Mouse (Mus musculus) CH12.LX (cell line): ENCODE results near the gene Ascl2. TPM values are rescaled to one million over a fixed set of nuclear protein-coding genes. Genes with fewer than 3 reads are reported as not detected.
A peak's percentile ranks its signal among the peaks of the same experiment; 100 is the strongest.

ENCODE experiments used
- DNase-seq: peaks from one replicate; pipeline ENCODE4 v3.0.0-alpha.2; 2013; ENCODE audit errors: extremely low read depth
- H3K27ac ChIP-seq: 2 replicates; pipeline ENCODE4 v1.5.1; 2012; ENCODE audit warnings: low read depth, mild to moderate bottlenecking, control low read depth, moderate library complexity; ENCODE audit not compliant: insufficient read depth
- H3K27me3 ChIP-seq: replicated peaks from 2 replicates; pipeline ENCODE3; 2012; ENCODE audit warnings: inconsistent platforms
- H3K36me3 ChIP-seq, 2 experiments: replicated peaks in 1 of 2; 2 replicates each; pipeline versions ENCODE3 to v1.6.1; 2012; ENCODE audit warnings: inconsistent platforms in 1 of 2, low read length in 1 of 2, mild to moderate bottlenecking in 1 of 2, mixed read lengths in 1 of 2, moderate library complexity in 1 of 2; ENCODE audit not compliant: control insufficient read depth in 1 of 2, insufficient read depth in 1 of 2
- H3K4me1 ChIP-seq, 2 experiments: 2 replicates each; pipeline ENCODE4 v1.6.1; 2012; ENCODE audit warnings: inconsistent platforms in 1 of 2, moderate library complexity in 1 of 2; ENCODE audit not compliant: insufficient read depth in 2 of 2, control insufficient read depth in 1 of 2
- H3K4me2 ChIP-seq: 2 replicates; pipeline ENCODE4 v1.6.1; 2012; ENCODE audit warnings: low read depth, mild to moderate bottlenecking, control low read depth; ENCODE audit not compliant: poor library complexity, insufficient read depth, severe bottlenecking
- H3K4me3 ChIP-seq, 3 experiments: fragments of 150-350 bp in 1 of 3; sonication (generic) in 1 of 3; replicated peaks in 1 of 3; 2 replicates each; pipeline versions ENCODE3 to v1.5.1; 2011 to 2012; ENCODE audit warnings: low read depth in 2 of 3, low read length in 2 of 3, mild to moderate bottlenecking in 2 of 3, moderate library complexity in 2 of 3, control low read depth in 1 of 3, improper control_type of control experiment in 1 of 3, inconsistent platforms in 1 of 3, mixed read lengths in 1 of 3; ENCODE audit not compliant: poor library complexity in 1 of 3
- H3K79me2 ChIP-seq: replicated peaks from 2 replicates; pipeline ENCODE4 v1.6.1; 2012; ENCODE audit warnings: mild to moderate bottlenecking, moderate library complexity; ENCODE audit not compliant: control insufficient read depth, poor library complexity, insufficient read depth, severe bottlenecking; ENCODE audit errors: extremely low read depth
- H3K9ac ChIP-seq: 2 replicates; pipeline ENCODE4 v1.6.1; 2012; ENCODE audit warnings: low read depth, mild to moderate bottlenecking, control low read depth, moderate library complexity; ENCODE audit not compliant: insufficient read depth
- H3K9me3 ChIP-seq: replicated peaks from 2 replicates; pipeline ENCODE3; 2012; ENCODE audit warnings: low read length, inconsistent platforms, mixed read lengths
- BHLHE40 ChIP-seq: IDR thresholded peaks from 2 replicates; pipeline ENCODE4 v1.6.1; 2011; ENCODE audit warnings: mild to moderate bottlenecking, low read depth, low read length, improper control_type of control experiment
- CHD1 ChIP-seq: IDR thresholded peaks from 2 replicates; pipeline ENCODE4 v1.6.1; 2012; ENCODE audit warnings: low read depth, low read length, improper control_type of control experiment, inconsistent platforms
- CTCF ChIP-seq, 2 experiments: IDR thresholded peaks in 1 of 2; conservative IDR thresholded peaks in 1 of 2; 2 replicates each; pipeline ENCODE4 v1.5.1; 2011 to 2012; ENCODE audit warnings: low read depth in 2 of 2, low read length in 2 of 2, improper control_type of control experiment in 1 of 2, inconsistent platforms in 1 of 2, mild to moderate bottlenecking in 1 of 2, moderate library complexity in 1 of 2
- ELF1 ChIP-seq: IDR thresholded peaks from 2 replicates; pipeline ENCODE4 v1.6.1; 2014; ENCODE audit warnings: low read depth, mild to moderate bottlenecking, inconsistent platforms, low read length, improper control_type of control experiment
- ETS1 ChIP-seq: conservative IDR thresholded peaks from 2 replicates; pipeline ENCODE4 v1.6.1; 2012; ENCODE audit warnings: low read depth, mild to moderate bottlenecking, inconsistent platforms, low read length, improper control_type of control experiment, moderate library complexity
- GABPA ChIP-seq: IDR thresholded peaks from 2 replicates; pipeline ENCODE4 v1.6.1; 2012; ENCODE audit warnings: low read depth, low read length, improper control_type of control experiment, inconsistent platforms; ENCODE audit not compliant: insufficient replicate concordance
- HCFC1 ChIP-seq: IDR thresholded peaks from 2 replicates; pipeline ENCODE4 v1.6.1; 2012; ENCODE audit warnings: low read depth, mild to moderate bottlenecking, inconsistent platforms, low read length, improper control_type of control experiment
- IRF4 ChIP-seq: IDR thresholded peaks from 2 replicates; pipeline ENCODE4 v1.6.1; 2014; ENCODE audit warnings: low read depth, mild to moderate bottlenecking, inconsistent platforms, low read length, improper control_type of control experiment
- JUN ChIP-seq: IDR thresholded peaks from 2 replicates; pipeline ENCODE4 v1.6.1; 2011; ENCODE audit warnings: low read depth, mild to moderate bottlenecking, low read length, improper control_type of control experiment, moderate library complexity; ENCODE audit not compliant: insufficient read depth
- JUND ChIP-seq: conservative IDR thresholded peaks from 2 replicates; pipeline ENCODE4 v1.6.1; 2011; ENCODE audit warnings: low read depth, low read length, improper control_type of control experiment
- KAT2A ChIP-seq: IDR thresholded peaks from 2 replicates; pipeline ENCODE4 v1.6.1; 2012; ENCODE audit warnings: low read length, improper control_type of control experiment, inconsistent platforms; ENCODE audit not compliant: insufficient replicate concordance
- MAX ChIP-seq: IDR thresholded peaks from 2 replicates; pipeline ENCODE4 v1.6.1; 2011; ENCODE audit warnings: low read length, improper control_type of control experiment
- MAZ ChIP-seq: IDR thresholded peaks from 2 replicates; pipeline ENCODE4 v1.6.1; 2012; ENCODE audit warnings: low read depth, mild to moderate bottlenecking, inconsistent platforms, low read length, improper control_type of control experiment, moderate library complexity
- MXI1 ChIP-seq: IDR thresholded peaks from 2 replicates; pipeline ENCODE4 v1.6.1; 2011; ENCODE audit warnings: mild to moderate bottlenecking, low read depth, low read length, improper control_type of control experiment
- MYC ChIP-seq: IDR thresholded peaks from 2 replicates; pipeline ENCODE4 v1.6.1; 2011; ENCODE audit warnings: low read depth, mild to moderate bottlenecking, improper control_type of control experiment, low read length
- NELFE ChIP-seq: IDR thresholded peaks from 2 replicates; pipeline ENCODE4 v1.6.1; 2011; ENCODE audit warnings: low read depth, low read length, improper control_type of control experiment
- PAX5 ChIP-seq: IDR thresholded peaks from 2 replicates; pipeline ENCODE4 v1.6.1; 2012; ENCODE audit warnings: low read length, inconsistent platforms, mixed read lengths
- POLR2A ChIP-seq: IDR thresholded peaks from 2 replicates; pipeline ENCODE4 v1.6.1; 2011; ENCODE audit warnings: low read depth, mild to moderate bottlenecking, improper control_type of control experiment, low read length
- POLR2AphosphoS2 ChIP-seq: IDR thresholded peaks from 2 replicates; pipeline ENCODE4 v1.6.1; 2011; ENCODE audit warnings: low read depth, low read length, improper control_type of control experiment
- SIN3A ChIP-seq: IDR thresholded peaks from 2 replicates; pipeline ENCODE4 v1.6.1; 2012; ENCODE audit warnings: low read length, improper control_type of control experiment, inconsistent platforms
- TBP ChIP-seq: conservative IDR thresholded peaks from 2 replicates; pipeline ENCODE4 v1.6.1; 2011; ENCODE audit warnings: low read depth, low read length, improper control_type of control experiment
- TCF12 ChIP-seq: IDR thresholded peaks from 2 replicates; pipeline ENCODE4 v1.6.1; 2014; ENCODE audit warnings: low read depth, mild to moderate bottlenecking, inconsistent platforms, low read length, improper control_type of control experiment
- UBTF ChIP-seq: IDR thresholded peaks from 2 replicates; pipeline ENCODE4 v1.6.1; 2012; ENCODE audit warnings: low read depth, mild to moderate bottlenecking, inconsistent platforms, low read length, improper control_type of control experiment, moderate library complexity
- USF1 ChIP-seq: IDR thresholded peaks from 2 replicates; pipeline ENCODE4 v1.6.1; 2014; ENCODE audit warnings: low read depth, mild to moderate bottlenecking, inconsistent platforms, low read length, improper control_type of control experiment
- ZC3H11A ChIP-seq: IDR thresholded peaks from 2 replicates; pipeline ENCODE4 v1.6.1; 2012; ENCODE audit warnings: low read depth, mild to moderate bottlenecking, inconsistent platforms, low read length, improper control_type of control experiment
- ZKSCAN1 ChIP-seq: IDR thresholded peaks from 2 replicates; pipeline ENCODE4 v1.6.1; 2012; ENCODE audit warnings: low read depth, inconsistent platforms, low read length, improper control_type of control experiment, borderline replicate concordance
- ZMIZ1 ChIP-seq: IDR thresholded peaks from 2 replicates; pipeline ENCODE4 v1.6.1; 2012; ENCODE audit warnings: low read depth, mild to moderate bottlenecking, inconsistent platforms, low read length, improper control_type of control experiment
- ZNF384 ChIP-seq: IDR thresholded peaks from 2 replicates; pipeline ENCODE4 v1.6.1; 2012; ENCODE audit warnings: low read depth, low read length, improper control_type of control experiment, inconsistent platforms
- dilution Hi-C: fragments of 300-500 bp; cut with MboI; formaldehyde crosslinking; loops from 2 replicates; pipeline ENCODE4 v1.14.3; 2020; ENCODE audit warnings: low sequenced_read_pairs; ENCODE audit not compliant: extremely low pct_unique_long_range_greater_than_20kb, extremely low pct_ligation_motif_present
- in situ Hi-C: fragments of 300-500 bp; cut with MboI; formaldehyde crosslinking; loops from 3 replicates; pipeline ENCODE4 v1.14.3; 2019; ENCODE audit warnings: low sequenced_read_pairs, low pct_ligation_motif_present, low pct_unique_long_range_greater_than_20kb, mixed read lengths
- polyA plus RNA-seq: library from polyadenylated mRNA; unstranded; fragments of >175 nt; gene quantifications from 2 replicates; pipeline ENCODE4 v1.2.1, GENCODE M21; 2012; ENCODE audit warnings: low read depth; ENCODE audit not compliant: insufficient read length
- total RNA-seq, 2 experiments: library from RNA; depleted of rRNA; stranded (reverse); fragments of 300-350 nt in 1 of 2; fragments of >200 nt in 1 of 2; gene quantifications; 2 replicates each; pipeline ENCODE4 v1.2.3; 2012 to 2014

Ascl2 gene
- total and polyA plus RNA-seq, 3 experiments: not detected

DNA sequence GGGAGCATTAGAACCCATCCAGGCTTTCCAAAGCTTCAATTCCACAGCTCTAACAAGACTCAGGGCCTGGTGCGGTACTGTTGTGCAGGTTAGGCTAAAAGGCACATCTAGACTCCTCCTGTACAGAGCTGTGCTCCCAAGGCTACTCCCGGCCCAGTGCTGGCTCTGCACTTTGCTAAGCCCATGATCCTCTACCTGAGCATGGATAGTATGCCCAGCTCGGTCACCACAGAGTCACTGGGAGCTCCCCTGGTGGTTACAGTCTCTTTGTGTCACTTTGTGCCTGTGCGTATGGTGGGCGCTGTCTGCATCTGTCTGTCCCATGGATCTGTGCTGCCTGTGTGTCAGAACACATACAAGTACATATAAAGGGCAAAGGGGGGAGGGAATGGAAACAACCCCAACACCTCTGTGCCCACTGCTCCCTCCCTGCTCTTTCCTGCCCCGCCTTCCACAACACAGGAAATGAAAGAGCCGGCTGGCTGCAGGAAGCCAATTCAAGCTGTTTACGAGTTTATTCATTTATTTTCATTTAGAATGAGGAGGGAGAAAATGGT, 39.4 kb upstream of the Ascl2 start:
- H3K4me1 ChIP-seq: peaks cover 13 to 38% of the 10 kb centered on the region in 2 experiments
- TF ChIP-seq USF1: no peak
- no peak for TF ChIP-seq KAT2A
- 0 out of 2 replicates have a peak, but pooled peaks have one; percentile 26 for TF ChIP-seq TCF12
- peak; percentile 41; the same call in 1 of the 2 replicates for TF ChIP-seq SIN3A
- TF ChIP-seq NELFE: peak; percentile 38; the same call in 1 of the 2 replicates
- TF ChIP-seq IRF4: peak; percentile 48
- TF ChIP-seq ELF1: peak; percentile 53; the same call in 1 of the 2 replicates
- 0 out of 2 replicates have a peak, but pooled peaks have one; percentile 34 for TF ChIP-seq POLR2A
- no peak; the same call in 1 of the 2 replicates for TF ChIP-seq CHD1
- TF ChIP-seq JUND: no peak
- H3K9me3 ChIP-seq: no peaks in the 10 kb centered on the region
- DNase-seq: peak; percentile 68
- dilution Hi-C loops: no loop called here
- no peaks in the 10 kb centered on the region for H3K27me3 ChIP-seq
- H3K4me2 ChIP-seq: peak overlapping the region; percentile 53
- peaks cover 21% of the 10 kb centered on the region for H3K79me2 ChIP-seq
- peaks cover 0 to 35% of the 10 kb centered on the region in 2 experiments for H3K36me3 ChIP-seq
- peak overlapping the region; percentile 34 for H3K27ac ChIP-seq
- peak overlapping the region; percentile 5 to 81 (median 74) for H3K4me3 ChIP-seq
- H3K9ac ChIP-seq: peak overlapping the region; percentile 15; the same call in 1 of the 2 replicates
- in situ Hi-C loops: loop anchor here (5.0 to 25.0 kb wide), 2 partner anchors 59 to 546 kb away; partner anchors contain the start of genes Lsp1 and Tssc4

GRCm38 (mm10) chr7:143007599-143008369, 38.7 kb upstream of the Ascl2 start:
- DNase-seq: peak; percentile 95
- Histone ChIP-seq H3K4me3 (peak overlapping the region; percentile 44 to 81 (median 74)), H3K79me2 (peaks cover 21% of the 10 kb centered on the region), H3K27me3 (no peaks in the 10 kb centered on the region), H3K36me3 (peaks cover 0 to 35% of the 10 kb centered on the region in 2 experiments), H3K9ac (peak overlapping the region; percentile 72), H3K9me3 (no peaks in the 10 kb centered on the region), H3K4me2 (peak overlapping the region; percentile 79), H3K27ac (peak overlapping the region; percentile 34), H3K4me1 (peaks cover 18 to 45% of the 10 kb centered on the region in 2 experiments)
- in situ Hi-C loops (loop anchor here (5.0 to 25.0 kb wide), 2 partner anchors 60 to 545 kb away; partner anchors contain the start of genes Lsp1 and Tssc4), dilution Hi-C loops (no loop called here)
- TF ChIP-seq POLR2A (peak; percentile 49), POLR2AphosphoS2 (no peak), JUN (no peak), UBTF (no peak), SIN3A (peak; percentile 86), MAZ (0 out of 2 replicates have a peak, but pooled peaks have one; percentile 47), MAX (peak; percentile 93), CTCF (conservative IDR thresholded peaks at IDR 0.05 in 1 of 2, IDR thresholded peaks at IDR 0.05 in 1 of 2; ENCODE audit: low read depth in 2 of 2, low read length in 2 of 2) (peak; percentile 58 to 92; a peak in 3 of 4 replicates), TCF12 (peak; percentile 73; the same call in 1 of the 2 replicates), ZC3H11A (peak; percentile 75), BHLHE40 (peak; percentile 64), GABPA (no peak), MXI1 (peak; percentile 88), KAT2A (no peak), ZKSCAN1 (no peak), ZMIZ1 (0 out of 2 replicates have a peak, but pooled peaks have one; percentile 47), TBP (peak; percentile 52; the same call in 1 of the 2 replicates), ELF1 (no peak), ZNF384 (no peak), PAX5 (no peak), HCFC1 (peak; percentile 59), ETS1 (0 out of 2 replicates have a peak, but pooled peaks have one; percentile 12), MYC (peak; percentile 98)
